10 mouse cellular contexts compared by ENCODE assay signal in the genomic region with DNA sequence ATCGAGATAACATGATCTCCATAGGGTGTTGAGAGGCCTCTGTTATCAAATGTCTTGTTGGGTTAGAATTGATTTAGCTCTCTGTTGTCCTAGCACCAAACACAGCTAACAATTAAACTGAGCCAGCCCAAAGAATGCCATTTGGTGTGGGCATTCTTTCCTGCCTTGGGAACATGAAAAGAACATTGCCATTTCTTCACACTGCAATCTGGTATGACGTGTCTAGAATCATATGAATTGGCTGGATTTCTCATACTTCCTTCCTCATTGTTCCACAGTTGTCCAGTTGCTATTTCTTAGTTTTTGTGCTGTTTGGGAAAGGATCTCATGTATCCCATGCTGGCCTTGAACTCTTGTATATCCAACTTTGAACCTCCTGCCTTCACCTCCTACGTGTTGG.
"Had no signal": no experiment of that assay in that cellular context is flagged by ENCODE, and none has a peak within 500 bp of the region (broad histone marks: within the 10 kb centered on the region; RNA-seq: fewer than 3 reads in every experiment).

No protein-coding gene starts in this region.

- H3K36me3 ChIP-seq: midbrain, embryonic 13.5 days; stomach, embryonic 15.5 days had no signal

- DNase-seq: kidney, adult 8-10 months; kidney, postnatal 36 days; thymus, adult 2 months; thymus, postnatal 25 days had no signal

- H3K4me3 ChIP-seq: limb, embryonic 10.5 days; liver, embryonic 12.5 days; midbrain, embryonic 13.5 days; stomach, embryonic 15.5 days had no signal

- H3K9ac ChIP-seq: liver, embryonic 12.5 days; midbrain, embryonic 13.5 days; stomach, embryonic 15.5 days had no signal

- H3K27me3 ChIP-seq: liver, embryonic 12.5 days; midbrain, embryonic 13.5 days; stomach, embryonic 15.5 days had no signal

- ATAC-seq: intestine, embryonic 16.5 days; liver, embryonic 12.5 days; midbrain, embryonic 13.5 days had no signal

- H3K4me2 ChIP-seq: liver, embryonic 12.5 days; midbrain, embryonic 13.5 days; stomach, embryonic 15.5 days had no signal

- H3K27ac ChIP-seq: kidney, postnatal 0 days; limb, embryonic 10.5 days; liver, embryonic 12.5 days; midbrain, embryonic 13.5 days; stomach, embryonic 15.5 days had no signal

- H3K9me3 ChIP-seq: limb, embryonic 10.5 days; liver, embryonic 12.5 days; midbrain, embryonic 13.5 days; stomach, embryonic 15.5 days had no signal
